Mouse (Mus musculus) heart, embryonic 15.5 days (tissue): ENCODE results near the gene Il1f9. TPM values are rescaled to one million over a fixed set of nuclear protein-coding genes. Genes with fewer than 3 reads are reported as not detected.
A peak's percentile ranks its signal among the peaks of the same experiment; 100 is the strongest.
"Not testable (repeated sequence)": the region's sequence is repeated elsewhere in the genome, so short reads cannot be mapped to it uniquely, and the experiment has no call there.

Source experiments
- ATAC-seq: fragments of 200-750 bp; cut with Nextera tagmentation; replicated peaks from 2 replicates; pipeline ENCODE4 v1.8.0; 2017; ENCODE audit warnings: low read depth, moderate TSS enrichment; ENCODE audit not compliant: insufficient number of reproducible peaks, insufficient read depth, low FRiP score
- H3K27ac ChIP-seq: fragments of 300-500 bp; sonication (generic); 2 replicates; pipeline ENCODE4 v1.5.1; 2015; ENCODE audit warnings: mild to moderate bottlenecking, inconsistent platforms
- H3K27me3 ChIP-seq: fragments of 300-500 bp; sonication (generic); 2 replicates; pipeline ENCODE4 v1.6.1; 2015; ENCODE audit warnings: inconsistent platforms
- H3K36me3 ChIP-seq: fragments of 300-500 bp; sonication (generic); 2 replicates; pipeline ENCODE4 v1.6.1; 2015; ENCODE audit warnings: mild to moderate bottlenecking, inconsistent platforms
- H3K4me1 ChIP-seq: fragments of 300-500 bp; sonication (generic); replicated peaks from 2 replicates; pipeline ENCODE4 v1.6.1; 2015; ENCODE audit warnings: inconsistent platforms
- H3K4me2 ChIP-seq: fragments of 300-500 bp; sonication (generic); 2 replicates; pipeline ENCODE4 v1.6.1; 2015; ENCODE audit warnings: inconsistent platforms, mild to moderate bottlenecking, moderate library complexity
- H3K4me3 ChIP-seq: fragments of 300-500 bp; sonication (generic); 2 replicates; pipeline ENCODE4 v1.5.1; 2015; ENCODE audit warnings: mild to moderate bottlenecking, inconsistent platforms
- H3K9ac ChIP-seq: fragments of 300-500 bp; sonication (generic); 2 replicates; pipeline ENCODE4 v1.6.1; 2015; ENCODE audit warnings: mild to moderate bottlenecking, inconsistent platforms
- H3K9me3 ChIP-seq: fragments of 300-500 bp; sonication (generic); replicated peaks from 2 replicates; pipeline ENCODE4 v1.6.1; 2016; ENCODE audit warnings: inconsistent platforms
- WGBS: fragments of 180-500 bp; shearing (Covaris S2); methylation state at CpG from one replicate; pipeline ENCODE4 v1.1.7; 2015; ENCODE audit warnings: mixed read lengths; 5-methylcytosine and 5-hydroxymethylcytosine counted together
- polyA plus RNA-seq: library from polyadenylated mRNA; unstranded; fragments of >200 nt; fragmentation: Nextera tagmentation; extraction: Ambion mirVana; gene quantifications from 2 replicates; pipeline ENCODE4 v1.2.1, GENCODE M21; 2015

Il1f9 gene
- polyA plus RNA-seq = not detected in 2 replicates

DNA sequence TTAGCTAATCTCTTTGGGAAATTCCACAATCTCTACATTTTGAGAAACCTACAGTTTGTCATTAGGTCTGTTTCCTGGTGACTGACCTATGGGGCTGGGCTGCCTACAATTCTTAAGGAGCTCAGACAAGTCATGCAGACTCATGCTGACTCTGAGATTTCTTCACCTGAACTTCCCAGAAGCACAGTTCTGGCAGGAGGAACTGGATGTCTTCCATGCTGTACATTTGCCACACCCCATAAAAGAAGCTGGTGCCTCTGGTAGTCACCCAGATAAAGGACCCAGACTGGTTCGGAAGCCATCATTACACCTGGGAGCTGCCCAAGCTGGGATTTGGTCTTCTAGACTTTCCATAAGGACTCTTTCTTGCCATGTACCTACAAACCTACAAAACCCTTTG, at the start of gene Il1f9:
TSS of gene Il1f9 (plus strand) at position 301 of the 400 bp plus-strand sequence.
- H3K27me3 ChIP-seq = no peaks in the 10 kb centered on the region
- H3K9ac ChIP-seq = no peak within 1 kb of the TSS
- WGBS = 89% methylated on average over 1 of the region's 1 CpGs
- H3K9me3 ChIP-seq = no peaks in the 10 kb centered on the region
- ATAC-seq = no peak
- H3K36me3 ChIP-seq = no peaks in the 10 kb centered on the region
- H3K4me3 ChIP-seq = no peak within 1 kb of the TSS
- H3K27ac ChIP-seq = no peak within 1 kb of the TSS
- H3K4me2 ChIP-seq = no peak within 1 kb of the TSS
- H3K4me1 ChIP-seq = no peaks in the 10 kb centered on the region

DNA sequence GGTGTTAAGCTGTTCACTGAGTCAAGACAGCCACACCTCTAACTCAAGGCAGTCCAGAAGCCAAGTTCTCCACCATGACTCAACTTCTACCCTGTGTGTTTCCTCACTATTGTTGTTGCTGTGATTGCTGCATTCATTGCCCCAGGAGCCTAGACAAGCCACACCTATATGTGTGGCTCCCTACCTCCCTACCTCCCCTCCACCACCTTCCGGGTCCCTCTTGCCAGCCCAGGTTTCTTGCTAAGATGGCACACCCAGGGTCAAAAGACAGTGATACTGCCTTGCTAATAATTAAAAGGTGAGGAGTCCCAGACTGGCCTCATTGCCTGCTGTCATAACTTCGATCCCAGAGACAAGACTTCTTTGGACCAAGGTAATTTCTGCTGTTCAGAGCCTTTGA, 33.4 kb upstream of the Il1f9 start, which contains the start of gene Il1f8:
TSS of gene Il1f8 (plus strand) at position 301 of the 400 bp plus-strand sequence.
- 63% methylated on average over 2 of the region's 2 CpGs for WGBS
- ATAC-seq = no peak
- no peak within 1 kb of the TSS for H3K4me2 ChIP-seq

DNA sequence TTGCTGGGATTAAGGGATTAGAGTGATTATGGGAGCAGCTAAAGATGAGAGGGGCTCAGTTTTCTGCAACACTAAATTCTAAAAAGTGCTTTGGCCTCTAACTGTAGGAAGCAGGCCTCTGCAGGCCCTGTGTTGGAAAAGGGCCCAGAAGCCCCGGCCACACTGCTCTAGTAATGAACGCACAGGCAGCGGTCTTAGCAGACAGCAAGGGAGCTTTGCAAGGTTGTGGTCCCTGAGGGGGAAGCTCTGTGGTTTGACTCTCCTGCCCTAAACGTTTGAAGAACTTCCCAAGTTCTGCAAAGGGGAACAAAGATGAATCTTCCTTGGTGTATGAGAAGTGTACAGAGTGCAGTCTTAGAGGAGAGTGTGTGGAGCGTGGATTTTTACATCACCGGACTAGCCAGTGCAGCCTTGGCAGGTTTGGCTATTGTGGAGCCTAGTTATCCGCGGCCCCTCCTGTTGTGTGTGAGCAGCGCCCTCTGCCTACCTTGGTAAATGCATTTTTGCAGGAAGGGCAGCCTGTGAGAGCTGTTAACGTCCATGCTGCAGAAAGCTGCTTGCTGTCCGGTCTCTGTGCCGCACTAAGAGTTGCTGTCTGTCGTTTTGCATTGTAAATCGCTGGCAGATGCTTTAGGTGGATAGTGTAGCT, 4.5 kb upstream of the Il1f9 start:
- WGBS = 16% methylated on average over 14 of the region's 14 CpGs
- H3K9me3 ChIP-seq, ATAC-seq, H3K27me3 ChIP-seq, H3K4me1 ChIP-seq, H3K27ac ChIP-seq, H3K4me3 ChIP-seq, H3K36me3 ChIP-seq, H3K9ac ChIP-seq: not testable (repeated sequence)
- H3K4me2 ChIP-seq = peak overlapping the region; percentile 42

More for the DNA sequence above, 33.4 kb upstream of the Il1f9 start, which contains the start of gene Il1f8:
- H3K4me1 ChIP-seq = no peaks in the 10 kb centered on the region
- no peaks in the 10 kb centered on the region for H3K36me3 ChIP-seq
- H3K4me3 ChIP-seq = no peak within 1 kb of the TSS
- no peak within 1 kb of the TSS for H3K27ac ChIP-seq
- no peak within 1 kb of the TSS for H3K9ac ChIP-seq
- no peaks in the 10 kb centered on the region for H3K27me3 ChIP-seq
- no peaks in the 10 kb centered on the region for H3K9me3 ChIP-seq

DNA sequence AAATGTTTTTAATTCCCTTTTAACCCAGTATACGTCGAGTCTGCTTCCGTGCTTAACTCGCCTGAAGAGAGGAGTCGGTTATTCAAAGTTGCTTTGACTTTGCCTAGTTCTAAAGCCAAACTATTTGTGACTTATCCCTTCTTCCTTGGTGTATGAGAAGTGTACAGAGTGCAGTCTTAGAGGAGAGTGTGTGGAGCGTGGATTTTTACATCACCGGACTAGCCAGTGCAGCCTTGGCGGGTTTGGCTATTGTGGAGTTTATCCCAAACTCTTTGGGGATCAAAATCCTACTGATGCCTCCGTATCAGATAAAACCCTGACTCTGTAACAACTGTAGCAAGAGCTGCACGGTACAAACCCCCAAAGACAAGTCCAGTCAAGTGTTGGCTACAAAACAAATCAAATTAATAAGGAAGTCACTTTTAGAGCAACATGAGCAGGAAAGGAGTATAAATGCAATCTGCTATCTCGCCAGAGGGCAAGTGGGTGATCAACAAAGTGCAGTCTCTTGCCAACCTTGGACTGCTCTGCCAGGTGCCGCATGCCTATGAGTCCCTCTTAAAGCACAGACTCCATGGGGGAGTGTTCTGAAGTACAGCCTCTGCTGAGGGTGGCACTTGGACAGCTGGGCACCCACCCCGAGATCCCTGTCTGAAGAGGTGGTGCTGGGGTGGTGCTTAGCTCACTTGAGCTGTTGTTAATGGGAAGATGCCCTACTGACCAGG, 3.7 kb upstream of the Il1f9 start:
- not testable (repeated sequence) for H3K9ac ChIP-seq, H3K27me3 ChIP-seq, ATAC-seq, H3K36me3 ChIP-seq, H3K4me1 ChIP-seq, H3K27ac ChIP-seq, H3K4me3 ChIP-seq, H3K9me3 ChIP-seq
- WGBS = 50% methylated on average over 13 of the region's 13 CpGs
- peak overlapping the region; percentile 42 for H3K4me2 ChIP-seq

DNA sequence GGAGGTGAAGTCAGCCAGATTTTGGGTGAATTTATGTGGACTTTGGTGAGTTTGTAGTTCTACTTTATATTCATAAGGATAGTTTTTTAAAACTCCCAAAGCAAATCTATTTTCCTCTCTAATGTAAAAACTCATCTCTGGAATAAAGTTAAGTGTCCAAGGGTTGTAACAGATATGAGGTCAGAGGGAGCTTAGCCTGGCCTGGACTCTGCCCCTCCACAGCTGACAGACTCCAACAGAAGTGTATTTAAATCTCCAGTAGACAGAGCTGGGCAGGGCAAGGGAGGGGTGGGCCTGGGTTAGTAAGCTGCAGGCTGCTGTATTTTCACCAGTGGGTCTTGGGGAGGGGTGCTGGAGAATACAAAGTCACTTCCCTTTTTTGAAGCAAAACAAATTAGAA, 2.2 kb upstream of the Il1f9 start:
- ATAC-seq = not testable (repeated sequence)

DNA sequence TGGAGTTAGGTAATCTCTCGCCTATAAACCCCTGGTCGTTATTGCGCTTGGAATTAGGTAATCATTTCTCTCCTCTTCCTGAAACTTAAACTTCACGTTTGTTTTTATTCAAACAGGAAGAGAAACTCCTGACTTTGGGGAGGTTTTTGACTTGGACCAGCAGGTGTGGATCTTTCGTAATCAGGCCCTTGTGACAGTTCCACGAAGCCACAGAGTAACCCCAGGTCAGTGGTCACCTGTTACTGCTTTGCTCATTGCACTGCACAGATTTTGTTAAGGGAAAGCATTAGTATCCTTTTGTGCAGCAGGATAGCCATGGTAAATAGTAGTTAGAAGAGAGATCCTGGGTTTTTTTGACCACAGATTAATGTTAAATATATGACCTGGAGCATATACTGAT, 1.3 kb downstream of the Il1f9 start:
- Histone ChIP-seq H3K36me3 (no peaks in the 10 kb centered on the region), H3K4me1 (no peaks in the 10 kb centered on the region), H3K9ac (no peak overlapping the region), H3K27me3 (no peaks in the 10 kb centered on the region), H3K4me3 (no peak overlapping the region), H3K4me2 (no peak overlapping the region), H3K9me3 (no peaks in the 10 kb centered on the region), H3K27ac (no peak overlapping the region)
- WGBS = 67% methylated on average over 6 of the region's 6 CpGs
- no peak for ATAC-seq

More for the DNA sequence above, 2.2 kb upstream of the Il1f9 start:
- H3K27me3 ChIP-seq, H3K4me1 ChIP-seq, H3K9ac ChIP-seq, H3K9me3 ChIP-seq, H3K36me3 ChIP-seq, H3K4me3 ChIP-seq, H3K4me2 ChIP-seq, H3K27ac ChIP-seq: not testable (repeated sequence)

DNA sequence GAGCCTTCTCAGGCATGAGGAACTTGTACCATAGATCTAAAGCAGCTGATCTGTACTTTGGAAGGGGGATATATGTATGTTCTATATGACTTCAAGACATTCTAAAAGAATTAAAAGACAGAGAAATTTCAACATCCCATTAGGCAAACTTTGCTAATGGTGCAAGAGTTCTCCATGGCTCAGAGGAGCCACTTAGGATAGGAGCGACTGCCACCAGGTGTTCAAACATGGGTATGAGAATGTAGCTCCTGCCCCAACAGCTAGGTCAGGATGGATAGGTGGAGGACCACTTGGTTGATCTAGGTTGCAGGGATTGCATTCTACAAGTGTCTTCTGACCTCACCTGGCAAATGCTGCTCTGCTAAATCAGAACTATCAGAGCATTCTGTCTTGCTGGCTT, 1.9 kb downstream of the Il1f9 start:
- no peaks in the 10 kb centered on the region for H3K9me3 ChIP-seq
- 56% methylated on average over 1 of the region's 1 CpGs for WGBS
- no peak overlapping the region for H3K9ac ChIP-seq
- no peak for ATAC-seq
- no peaks in the 10 kb centered on the region for H3K27me3 ChIP-seq
- no peak overlapping the region for H3K27ac ChIP-seq
- no peaks in the 10 kb centered on the region for H3K4me1 ChIP-seq
- H3K4me2 ChIP-seq = no peak overlapping the region
- H3K4me3 ChIP-seq = no peak overlapping the region
- no peaks in the 10 kb centered on the region for H3K36me3 ChIP-seq

DNA sequence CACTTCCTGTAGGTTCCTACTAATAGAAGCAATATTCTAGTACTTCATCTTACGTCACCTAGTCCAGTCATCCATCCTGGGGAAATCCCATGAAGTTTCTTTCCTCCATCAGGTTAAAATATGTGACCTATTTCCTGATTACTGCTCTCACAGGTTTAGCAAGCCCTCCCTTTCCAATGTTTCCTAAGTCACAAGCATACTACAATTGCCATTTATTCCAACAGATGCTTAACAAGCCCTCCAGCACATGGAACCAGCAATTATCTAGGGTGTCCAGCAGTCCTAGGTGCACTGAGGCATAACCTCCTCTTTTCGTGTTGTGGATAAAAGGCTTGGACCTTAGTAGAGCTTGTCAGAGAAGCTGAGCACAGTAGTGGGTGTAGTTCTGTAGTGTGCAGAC, 28.8 kb downstream of the Il1f9 start, which contains the start of gene Il1f6:
TSS of gene Il1f6 (plus strand) at position 301 of the 400 bp plus-strand sequence.
- Histone ChIP-seq H3K9ac (no peak within 1 kb of the TSS), H3K27ac (no peak within 1 kb of the TSS), H3K4me2 (no peak within 1 kb of the TSS), H3K4me1 (no peaks in the 10 kb centered on the region), H3K9me3 (no peaks in the 10 kb centered on the region), H3K27me3 (no peaks in the 10 kb centered on the region), H3K36me3 (no peaks in the 10 kb centered on the region), H3K4me3 (no peak within 1 kb of the TSS)
- WGBS = 69% methylated on average over 2 of the region's 2 CpGs
- ATAC-seq = no peak

DNA sequence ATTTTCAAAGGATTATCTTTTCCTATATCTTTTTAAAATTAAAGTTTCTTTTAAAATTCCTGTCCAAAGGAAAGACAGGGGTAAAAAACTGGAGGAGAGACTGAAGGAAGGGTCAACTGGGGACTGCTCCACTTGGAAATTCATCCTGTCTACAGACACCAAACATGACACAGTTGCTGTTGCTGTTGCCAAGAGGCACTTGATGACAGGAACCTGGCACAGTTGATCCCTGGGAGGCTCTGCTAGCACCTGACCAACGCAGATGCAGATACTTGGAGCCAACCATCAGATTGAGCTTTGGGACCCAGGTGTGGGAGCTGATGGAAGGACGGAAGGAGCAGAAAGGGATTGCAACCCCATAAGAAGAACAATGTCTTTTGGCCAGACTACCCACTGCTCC, 40.9 kb downstream of the Il1f9 start:
- no peak for ATAC-seq
- H3K27ac ChIP-seq = no peak overlapping the region

More for the DNA sequence above, 40.9 kb downstream of the Il1f9 start:
- WGBS = 62% methylated on average over 2 of the region's 2 CpGs
- H3K4me1 ChIP-seq = no peaks in the 10 kb centered on the region
- H3K4me3 ChIP-seq = no peak overlapping the region
- H3K9ac ChIP-seq = no peak overlapping the region
- no peak overlapping the region for H3K4me2 ChIP-seq
- no peaks in the 10 kb centered on the region for H3K36me3 ChIP-seq
- no peaks in the 10 kb centered on the region; the same call in 1 of the 2 replicates for H3K9me3 ChIP-seq
- no peaks in the 10 kb centered on the region for H3K27me3 ChIP-seq

Other genes starting within 250 kb of the Il1f9 start
- 4.5 and 4.6 TPM in 2 replicates for gene Hnmt, start 137.1 kb upstream of the Il1f9 start, polyA plus RNA-seq
- not detected in 2 replicates for gene Tbpl2, start 89.9 kb upstream of the Il1f9 start, polyA plus RNA-seq
- gene Il1f8, start 33.3 kb upstream of the Il1f9 start, polyA plus RNA-seq = not detected in 2 replicates
- gene Il1f6, start 28.9 kb downstream of the Il1f9 start, polyA plus RNA-seq = not detected in 2 replicates
- gene Il1f5, start 90.5 kb downstream of the Il1f9 start, polyA plus RNA-seq = not detected in 2 replicates
- gene Il1f10, start 104.7 kb downstream of the Il1f9 start, polyA plus RNA-seq = not detected in 2 replicates
- 0.68 and 3.0 TPM in 2 replicates for gene Il1rn, start 150.4 kb downstream of the Il1f9 start, polyA plus RNA-seq
- 1.2 and 4.4 TPM in 2 replicates for gene Psd4, start 181.1 kb downstream of the Il1f9 start, polyA plus RNA-seq